Mouse (Mus musculus) midbrain, embryonic 10.5 days (tissue): ENCODE data around the gene Mrfap1. TPM values are rescaled to one million over a fixed set of nuclear protein-coding genes. Genes with fewer than 3 reads are reported as not detected.

Experiments used
- polyA plus RNA-seq: library from polyadenylated mRNA; unstranded; fragments of >200 nt; fragmentation: Nextera tagmentation; extraction: Ambion mirVana; gene quantifications from 2 replicates; pipeline ENCODE4 v1.2.1, GENCODE M21; 2016

Gene Mrfap1
- polyA plus RNA-seq, 1 experiment from 2014 or later: 463 TPM

Other genes with a start within 250 kb of the Mrfap1 start
- gene Tbc1d14, start 203.5 kb downstream of the Mrfap1 start, polyA plus RNA-seq: 35.2 and 41.2 TPM in 2 replicates
- gene D5Ertd579e, start 100.7 kb downstream of the Mrfap1 start, polyA plus RNA-seq: 23.7 and 29.3 TPM in 2 replicates
- 21.1 and 23.5 TPM in 2 replicates for gene Bloc1s4, start 48.1 kb downstream of the Mrfap1 start, polyA plus RNA-seq
- 15.4 and 16.2 TPM in 2 replicates for gene Man2b2, start 33.9 kb upstream of the Mrfap1 start, polyA plus RNA-seq
- gene Ppp2r2c, start 71.7 kb upstream of the Mrfap1 start, polyA plus RNA-seq: 0.48 and 0.83 TPM in 2 replicates
- gene Wfs1, start 192.4 kb upstream of the Mrfap1 start, polyA plus RNA-seq: 8.9 and 9.9 TPM in 2 replicates